Mouse (Mus musculus): ENCODE data around the gene Sorcs1. TPM values are rescaled to one million over a fixed set of nuclear protein-coding genes. Genes with fewer than 3 reads are reported as not detected.

Sorcs1 gene
- polyA plus RNA-seq, 1 experiment from 2014 or later = 0.20 TPM

DNA sequence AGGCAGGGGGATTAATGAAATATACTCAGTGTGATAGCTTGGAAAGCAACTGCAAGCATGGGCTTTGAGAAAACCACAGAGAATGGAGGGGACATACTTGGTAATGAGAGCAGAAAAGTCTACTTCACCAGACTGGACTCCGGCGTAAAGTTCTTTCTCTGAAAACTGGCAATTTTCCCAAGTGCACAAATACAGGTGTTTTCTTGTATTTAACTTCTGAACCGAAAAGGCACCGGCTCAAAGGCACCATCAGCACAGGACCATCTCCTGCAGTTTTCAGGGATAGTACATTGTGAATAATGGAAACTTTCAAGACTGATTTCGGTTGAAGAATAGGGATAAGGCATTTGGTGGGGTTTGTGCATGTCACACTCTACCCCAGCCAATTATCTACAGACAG lies 219.9 kb downstream of the Sorcs1 start:
- H3K36me3 ChIP-seq = no peaks in the 10 kb centered on the region
- no peaks in the 10 kb centered on the region for H3K4me1 ChIP-seq
- no peaks in the 10 kb centered on the region for H3K9me3 ChIP-seq (replicated peaks)
- no peak overlapping the region for H3K27ac ChIP-seq
- no peaks in the 10 kb centered on the region for H3K27me3 ChIP-seq (ENCODE audit: low read depth, poor library complexity, severe bottlenecking)
- H3K4me3 ChIP-seq = no peak overlapping the region
- no peak for DNase-seq (ENCODE audit: low spot score)
- 95% methylated on average over 5 of the region's 5 CpGs for WGBS

DNA sequence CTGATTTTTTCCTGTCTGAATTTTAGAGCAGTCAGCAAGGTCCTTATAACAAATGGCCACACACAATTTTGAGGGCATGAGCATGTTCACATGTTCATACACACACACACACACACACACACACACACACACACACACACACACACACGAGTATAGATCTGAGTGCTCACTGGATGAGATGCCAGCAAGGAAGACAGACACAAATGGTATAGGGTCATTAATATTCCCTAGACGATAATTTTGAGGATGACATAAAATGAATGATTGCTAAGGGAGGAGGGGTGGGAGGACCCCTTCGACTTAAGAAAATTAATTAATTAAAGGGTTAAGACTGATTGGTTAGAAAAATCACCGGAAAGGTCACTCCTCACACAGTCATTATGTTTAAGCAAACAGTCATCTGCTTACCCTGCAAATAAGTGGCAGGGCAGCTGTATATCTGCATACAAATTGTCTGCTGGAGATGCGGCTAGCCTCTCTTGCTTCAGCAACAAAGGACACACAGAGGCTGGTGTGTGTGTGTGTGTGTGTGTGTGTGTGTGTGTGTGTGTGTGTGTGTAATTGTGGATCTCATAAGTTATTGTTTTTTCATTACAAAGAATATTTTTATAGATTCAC lies 221.1 kb downstream of the Sorcs1 start:
- Histone ChIP-seq H3K4me1 (no peaks in the 10 kb centered on the region), H3K27ac (no peak overlapping the region), H3K9me3 (replicated peaks) (no peaks in the 10 kb centered on the region), H3K27me3 (ENCODE audit: low read depth, poor library complexity, severe bottlenecking) (no peaks in the 10 kb centered on the region), H3K4me3 (no peak overlapping the region), H3K36me3 (no peaks in the 10 kb centered on the region)
- no peak for DNase-seq (ENCODE audit: low spot score)
- 70% methylated on average over 5 of the region's 5 CpGs for WGBS

DNA sequence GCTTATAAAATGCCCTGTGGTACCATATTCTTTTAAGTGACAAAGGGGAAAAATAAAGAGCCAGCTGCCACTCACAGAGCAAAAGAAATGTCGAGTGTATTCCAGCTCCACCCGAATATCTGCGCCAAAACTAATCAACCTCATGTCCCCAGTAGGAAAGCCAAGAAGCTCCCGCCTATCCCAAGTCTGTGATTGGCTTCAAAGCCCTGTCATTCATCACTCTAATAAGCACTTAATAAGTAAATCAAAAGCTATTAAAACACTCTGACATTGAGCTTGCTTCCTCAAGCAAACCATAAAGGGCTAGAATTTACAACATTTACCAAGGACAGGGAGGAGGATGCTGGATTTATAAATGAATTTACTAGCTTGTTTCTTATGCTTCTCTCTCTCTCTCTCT lies 237.3 kb downstream of the Sorcs1 start:
- H3K27me3 ChIP-seq (ENCODE audit: low read depth, poor library complexity, severe bottlenecking) = no peaks in the 10 kb centered on the region

DNA sequence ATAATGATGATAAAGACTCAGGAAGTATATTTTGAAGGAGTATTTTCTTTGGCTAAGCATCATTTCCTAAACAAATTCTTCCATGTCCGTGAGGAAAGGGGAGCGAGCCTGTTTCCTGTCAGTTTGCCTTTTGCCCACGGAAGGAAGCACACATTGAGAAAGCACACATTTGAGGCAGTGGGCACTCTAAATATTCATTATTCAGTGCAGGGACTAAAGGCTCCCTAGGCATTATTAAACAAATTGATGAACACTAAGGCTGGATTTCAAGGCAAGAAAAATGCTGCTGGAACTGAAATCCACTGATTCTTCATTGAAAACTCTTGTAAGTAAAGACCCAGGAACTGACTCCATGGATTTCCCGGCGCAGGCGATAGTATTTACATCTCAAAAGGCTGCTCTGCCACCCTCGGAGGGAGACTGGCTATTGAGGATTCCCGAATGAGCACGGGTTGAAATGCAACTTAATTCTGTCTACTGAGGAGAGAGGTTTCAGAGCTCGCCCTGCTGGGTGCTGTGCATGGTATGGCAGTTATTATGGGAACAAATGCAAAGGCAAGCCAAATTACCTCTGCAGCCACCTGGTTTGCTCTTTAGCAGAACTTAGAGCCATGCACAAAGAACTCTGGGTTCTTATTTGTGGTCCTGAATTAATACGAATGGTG lies 238.1 kb downstream of the Sorcs1 start:
- Histone ChIP-seq H3K9me3 (replicated peaks) (no peaks in the 10 kb centered on the region), H3K4me3 (0 out of 2 replicates have a peak overlapping the region, but pooled peaks have one; percentile 13), H3K27me3 (ENCODE audit: low read depth, poor library complexity, severe bottlenecking) (no peaks in the 10 kb centered on the region), H3K36me3 (no peaks in the 10 kb centered on the region), H3K4me1 (peaks cover 14% of the 10 kb centered on the region), H3K27ac (no peak overlapping the region)
- no peak for DNase-seq (ENCODE audit: low spot score)
- WGBS = 6% methylated on average over 11 of the region's 11 CpGs

More for the DNA sequence above, 237.3 kb downstream of the Sorcs1 start:
- 34% methylated on average over 4 of the region's 4 CpGs for WGBS
- no peaks in the 10 kb centered on the region for H3K36me3 ChIP-seq
- no peak for DNase-seq (ENCODE audit: low spot score)
- no peak overlapping the region for H3K27ac ChIP-seq
- no peak overlapping the region for H3K4me3 ChIP-seq
- peaks cover 14% of the 10 kb centered on the region for H3K4me1 ChIP-seq
- H3K9me3 ChIP-seq (replicated peaks) = no peaks in the 10 kb centered on the region

DNA sequence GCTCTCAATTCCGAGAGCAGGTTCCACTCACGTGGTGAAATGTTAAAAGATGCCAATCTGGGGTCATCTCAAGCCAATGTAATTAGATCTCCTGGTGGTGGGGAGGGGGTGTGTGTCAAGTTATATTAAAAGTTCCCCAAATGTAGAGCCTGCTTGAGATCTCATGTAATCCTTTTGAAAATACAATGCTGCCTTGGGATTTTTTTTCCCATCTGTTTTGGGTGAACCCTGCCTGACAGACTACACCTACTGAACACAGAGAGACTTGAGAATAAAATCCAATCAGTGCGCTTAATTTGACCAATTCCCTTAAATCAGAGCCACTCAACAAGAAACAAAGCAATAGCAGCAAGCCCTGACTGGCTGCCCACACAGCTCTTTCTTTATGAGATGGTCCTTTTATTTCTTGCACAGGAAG lies 239.0 kb downstream of the Sorcs1 start:
- Histone ChIP-seq H3K9me3 (replicated peaks) (no peaks in the 10 kb centered on the region), H3K36me3 (no peaks in the 10 kb centered on the region), H3K4me1 (peaks cover 14% of the 10 kb centered on the region), H3K4me3 (no peak overlapping the region), H3K27ac (no peak overlapping the region), H3K27me3 (ENCODE audit: low read depth, poor library complexity, severe bottlenecking) (no peaks in the 10 kb centered on the region)
- 32% methylated on average over 3 of the region's 3 CpGs for WGBS
- no peak for DNase-seq (ENCODE audit: low spot score)

DNA sequence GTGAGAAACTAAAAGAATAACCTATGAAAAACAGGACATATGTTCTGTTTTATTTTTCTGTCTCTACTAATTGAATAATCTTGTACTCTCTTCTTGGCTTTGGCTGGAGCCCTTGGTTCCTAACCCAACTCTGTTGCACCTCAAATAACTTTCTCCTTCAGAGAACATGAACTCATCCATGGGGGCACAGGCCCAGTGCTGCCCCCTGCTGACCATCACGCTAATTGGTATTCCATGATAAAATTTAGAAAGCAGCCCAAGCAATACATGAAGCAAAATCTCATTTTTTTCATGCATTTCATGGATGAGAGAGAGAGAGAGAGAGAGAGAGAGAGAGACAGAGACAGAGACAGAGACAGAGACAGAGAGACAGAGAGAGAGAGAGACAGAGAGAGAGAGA lies 255.5 kb downstream of the Sorcs1 start:
- no peaks in the 10 kb centered on the region for H3K4me1 ChIP-seq
- 67% methylated on average over 1 of the region's 1 CpGs for WGBS
- no peaks in the 10 kb centered on the region for H3K9me3 ChIP-seq (replicated peaks)
- no peaks in the 10 kb centered on the region for H3K36me3 ChIP-seq
- DNase-seq (ENCODE audit: low spot score) = no peak
- no peak overlapping the region for H3K27ac ChIP-seq
- no peaks in the 10 kb centered on the region for H3K27me3 ChIP-seq (ENCODE audit: low read depth, poor library complexity, severe bottlenecking)
- no peak overlapping the region for H3K4me3 ChIP-seq

DNA sequence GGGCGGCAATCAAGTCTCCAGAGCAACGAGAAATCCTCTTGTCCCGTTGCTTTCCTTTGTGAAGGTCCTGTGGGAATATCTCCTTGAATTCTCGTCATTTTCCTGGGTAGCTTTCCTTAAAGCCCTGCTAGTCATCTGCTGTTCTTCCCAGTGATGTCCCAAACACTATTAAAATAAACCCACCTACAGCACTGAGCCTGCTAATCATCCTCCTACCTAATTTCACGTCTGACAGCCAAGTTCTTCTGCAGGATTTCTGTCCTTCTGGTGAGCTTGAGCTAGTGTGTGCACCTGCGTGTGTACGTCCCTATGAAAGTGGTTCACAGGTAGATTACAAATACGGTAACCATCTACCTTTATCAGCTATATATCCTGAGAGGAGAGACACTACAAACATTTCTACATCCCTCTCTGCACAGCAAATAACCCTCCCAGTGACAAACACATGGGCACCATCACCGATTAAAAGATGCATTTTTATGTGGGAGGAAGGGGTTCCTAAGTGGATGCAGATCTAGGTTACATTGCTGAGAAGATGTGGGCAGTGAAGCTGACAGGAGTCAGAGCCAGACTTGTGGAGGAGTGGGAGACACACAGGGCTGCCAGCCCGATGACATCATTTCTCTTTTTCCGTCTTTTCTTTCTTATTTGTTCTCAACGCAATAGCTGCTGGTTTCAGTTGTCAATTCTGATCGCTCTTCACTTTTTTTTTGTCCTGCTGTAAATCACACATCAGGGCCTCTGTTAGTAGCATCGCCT lies 259.3 kb downstream of the Sorcs1 start:
- Histone ChIP-seq H3K27ac (no peak overlapping the region), H3K4me1 (no peaks in the 10 kb centered on the region), H3K36me3 (no peaks in the 10 kb centered on the region), H3K27me3 (ENCODE audit: low read depth, poor library complexity, severe bottlenecking) (no peaks in the 10 kb centered on the region), H3K9me3 (replicated peaks) (no peaks in the 10 kb centered on the region), H3K4me3 (no peak overlapping the region)
- 59% methylated on average over 14 of the region's 14 CpGs for WGBS
- DNase-seq (ENCODE audit: low spot score) = no peak

DNA sequence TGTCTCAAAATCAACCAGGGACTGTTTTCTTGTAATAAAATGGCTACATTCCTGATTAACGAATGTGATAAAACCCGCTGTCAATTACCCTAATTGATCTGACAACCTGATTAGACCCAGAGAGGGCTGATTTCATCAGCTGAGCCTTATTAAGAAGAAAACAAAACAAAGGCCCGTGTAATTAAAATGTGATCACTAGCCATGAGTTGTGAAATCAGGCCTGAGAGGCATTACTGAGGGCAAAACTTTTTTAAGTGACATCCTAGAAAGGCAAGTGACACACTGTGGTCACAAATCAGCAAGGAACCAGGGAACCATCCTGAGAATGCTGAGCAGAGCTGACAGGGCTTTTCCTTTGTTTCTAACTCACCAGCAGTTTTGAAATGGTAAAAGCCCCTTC lies 267.9 kb downstream of the Sorcs1 start:
- no peak for DNase-seq (ENCODE audit: low spot score)
- no peak overlapping the region for H3K27ac ChIP-seq
- no peaks in the 10 kb centered on the region for H3K27me3 ChIP-seq (ENCODE audit: low read depth, poor library complexity, severe bottlenecking)
- 82% methylated on average over 3 of the region's 3 CpGs for WGBS
- H3K4me3 ChIP-seq = no peak overlapping the region
- no peaks in the 10 kb centered on the region for H3K4me1 ChIP-seq
- no peaks in the 10 kb centered on the region for H3K9me3 ChIP-seq (replicated peaks)
- H3K36me3 ChIP-seq = no peaks in the 10 kb centered on the region

DNA sequence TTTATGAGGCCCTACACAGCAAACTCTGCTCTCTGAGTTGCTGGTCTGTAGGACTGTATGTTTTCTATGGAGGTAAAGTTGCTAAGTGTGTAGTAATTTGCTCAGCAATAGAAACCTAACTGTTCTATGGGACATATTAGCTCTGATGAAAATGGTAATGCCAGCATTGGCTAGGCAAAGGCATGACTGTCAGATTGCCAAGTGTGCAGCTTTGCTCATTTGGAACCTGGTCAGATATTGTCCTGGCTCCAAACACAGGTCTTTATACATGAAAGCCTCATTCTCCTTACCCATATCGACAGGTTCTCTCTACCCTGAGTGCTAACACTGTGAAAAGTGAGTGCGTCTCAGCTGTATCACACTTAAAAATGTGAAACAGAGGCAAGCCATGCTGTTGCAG lies 280.1 kb downstream of the Sorcs1 start:
- no peaks in the 10 kb centered on the region for H3K9me3 ChIP-seq (replicated peaks)
- no peak overlapping the region for H3K27ac ChIP-seq
- no peaks in the 10 kb centered on the region for H3K36me3 ChIP-seq
- DNase-seq (ENCODE audit: low spot score) = no peak
- WGBS = 95% methylated on average over 2 of the region's 2 CpGs
- H3K4me3 ChIP-seq = no peak overlapping the region
- no peaks in the 10 kb centered on the region for H3K27me3 ChIP-seq (ENCODE audit: low read depth, poor library complexity, severe bottlenecking)
- no peaks in the 10 kb centered on the region for H3K4me1 ChIP-seq

DNA sequence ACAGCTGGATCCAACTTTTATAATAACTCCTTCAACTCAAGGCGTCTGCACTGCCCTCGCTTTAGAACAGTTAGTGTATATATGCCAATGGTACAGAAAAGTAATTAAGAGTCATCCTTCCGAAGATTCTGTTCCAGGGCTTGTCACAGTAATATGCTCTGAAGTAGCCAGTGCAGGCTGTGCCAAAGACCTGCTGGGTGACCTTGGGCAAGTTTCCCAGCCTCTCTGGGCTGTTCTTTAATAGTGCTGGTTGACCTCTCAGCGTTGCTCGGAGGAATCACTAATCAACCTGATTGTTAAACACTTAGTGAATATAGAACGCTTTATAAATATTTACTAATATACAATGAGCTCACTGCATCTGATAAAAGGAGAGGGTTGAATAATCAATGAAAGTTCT lies 282.7 kb downstream of the Sorcs1 start:
- H3K36me3 ChIP-seq = no peaks in the 10 kb centered on the region
- 91% methylated on average over 6 of the region's 6 CpGs for WGBS
- no peaks in the 10 kb centered on the region for H3K9me3 ChIP-seq (replicated peaks)
- H3K4me3 ChIP-seq = no peak overlapping the region
- H3K27ac ChIP-seq = no peak overlapping the region
- H3K4me1 ChIP-seq = no peaks in the 10 kb centered on the region
- DNase-seq (ENCODE audit: low spot score) = no peak
- H3K27me3 ChIP-seq (ENCODE audit: low read depth, poor library complexity, severe bottlenecking) = no peaks in the 10 kb centered on the region

DNA sequence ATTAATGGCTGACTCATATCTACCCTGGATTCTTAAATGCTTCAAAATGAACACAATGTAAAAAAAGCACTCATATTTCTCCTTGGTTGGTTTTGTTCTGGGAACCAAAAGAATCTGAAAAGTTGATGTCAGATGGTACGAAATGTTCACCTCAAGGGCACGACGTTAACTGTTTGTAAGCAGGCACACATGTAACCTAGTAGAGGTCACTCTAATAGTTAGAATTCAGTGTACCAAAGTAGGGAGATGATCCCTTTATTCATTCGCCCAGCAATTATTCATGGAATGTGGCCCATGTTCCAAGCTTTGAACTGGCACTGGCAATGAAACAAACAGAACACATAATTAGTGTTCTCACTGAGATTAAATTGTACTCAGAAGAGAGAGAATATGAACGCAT lies 284.3 kb downstream of the Sorcs1 start:
- Histone ChIP-seq H3K9me3 (replicated peaks) (no peaks in the 10 kb centered on the region), H3K4me1 (no peaks in the 10 kb centered on the region), H3K36me3 (no peaks in the 10 kb centered on the region), H3K27me3 (ENCODE audit: low read depth, poor library complexity, severe bottlenecking) (no peaks in the 10 kb centered on the region), H3K27ac (no peak overlapping the region), H3K4me3 (no peak overlapping the region)
- DNase-seq (ENCODE audit: low spot score) = no peak
- WGBS = 92% methylated on average over 5 of the region's 5 CpGs

DNA sequence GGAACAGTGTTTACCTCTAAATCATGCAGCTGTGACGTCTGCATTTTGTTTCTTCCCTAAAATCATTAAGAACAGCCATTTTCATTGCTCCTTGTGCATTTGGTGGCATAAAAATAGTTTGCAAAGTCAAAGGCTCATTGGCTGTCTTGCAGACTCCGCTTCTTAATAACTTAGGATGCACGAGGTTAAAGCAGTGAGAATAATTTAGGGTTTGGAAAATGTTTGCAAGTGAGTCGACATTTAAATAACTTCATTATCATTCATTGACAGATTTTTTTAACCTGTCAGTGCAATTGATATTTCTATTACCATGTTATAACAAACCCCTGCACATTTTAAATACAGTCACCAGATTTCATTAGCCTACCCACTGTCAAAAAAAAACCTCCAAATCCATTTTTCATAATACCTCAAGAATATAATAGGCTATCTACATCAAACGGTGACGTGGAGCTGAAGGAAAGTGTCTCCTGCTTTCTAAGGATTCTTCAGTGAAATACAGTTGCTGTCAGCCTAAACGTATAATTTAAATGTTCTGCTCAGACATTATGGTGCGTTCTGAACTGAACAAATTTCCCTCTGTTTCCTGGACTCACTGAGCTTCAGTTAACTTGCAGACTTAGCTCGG lies 288.4 kb downstream of the Sorcs1 start:
- H3K36me3 ChIP-seq = no peaks in the 10 kb centered on the region
- no peak for DNase-seq (ENCODE audit: low spot score)
- 86% methylated on average over 9 of the region's 9 CpGs for WGBS
- H3K27me3 ChIP-seq (ENCODE audit: low read depth, poor library complexity, severe bottlenecking) = no peaks in the 10 kb centered on the region
- peaks cover 3% of the 10 kb centered on the region for H3K9me3 ChIP-seq (replicated peaks)
- H3K27ac ChIP-seq = no peak overlapping the region
- H3K4me3 ChIP-seq = no peak overlapping the region
- H3K4me1 ChIP-seq = no peaks in the 10 kb centered on the region

DNA sequence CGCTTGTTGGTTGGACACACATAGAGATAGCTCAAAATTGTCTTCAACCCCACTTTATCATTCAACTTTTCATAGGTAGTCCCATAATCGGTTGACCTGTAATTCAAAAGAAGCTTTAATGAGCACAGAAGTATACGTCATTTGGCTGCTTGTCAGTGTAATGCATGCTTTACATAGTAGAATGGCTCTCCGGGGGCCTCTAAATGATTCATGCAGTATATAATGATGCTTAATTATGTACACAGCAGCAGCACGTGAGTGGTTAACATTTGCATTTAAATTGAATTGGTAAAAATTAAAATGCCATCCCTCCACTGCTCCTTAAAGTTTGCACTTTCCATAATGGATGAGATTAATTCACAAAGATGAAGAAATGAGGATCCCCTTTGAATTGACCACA lies 299.5 kb downstream of the Sorcs1 start:
- 88% methylated on average over 5 of the region's 5 CpGs for WGBS
- no peaks in the 10 kb centered on the region for H3K27me3 ChIP-seq (ENCODE audit: low read depth, poor library complexity, severe bottlenecking)
- no peaks in the 10 kb centered on the region for H3K9me3 ChIP-seq (replicated peaks)
- no peaks in the 10 kb centered on the region for H3K36me3 ChIP-seq
- no peak overlapping the region for H3K27ac ChIP-seq
- DNase-seq (ENCODE audit: low spot score) = no peak
- H3K4me1 ChIP-seq = no peaks in the 10 kb centered on the region
- no peak overlapping the region for H3K4me3 ChIP-seq
